Mouse (Mus musculus): ENCODE data around the gene Kctd6.

Gene Kctd6

DNA sequence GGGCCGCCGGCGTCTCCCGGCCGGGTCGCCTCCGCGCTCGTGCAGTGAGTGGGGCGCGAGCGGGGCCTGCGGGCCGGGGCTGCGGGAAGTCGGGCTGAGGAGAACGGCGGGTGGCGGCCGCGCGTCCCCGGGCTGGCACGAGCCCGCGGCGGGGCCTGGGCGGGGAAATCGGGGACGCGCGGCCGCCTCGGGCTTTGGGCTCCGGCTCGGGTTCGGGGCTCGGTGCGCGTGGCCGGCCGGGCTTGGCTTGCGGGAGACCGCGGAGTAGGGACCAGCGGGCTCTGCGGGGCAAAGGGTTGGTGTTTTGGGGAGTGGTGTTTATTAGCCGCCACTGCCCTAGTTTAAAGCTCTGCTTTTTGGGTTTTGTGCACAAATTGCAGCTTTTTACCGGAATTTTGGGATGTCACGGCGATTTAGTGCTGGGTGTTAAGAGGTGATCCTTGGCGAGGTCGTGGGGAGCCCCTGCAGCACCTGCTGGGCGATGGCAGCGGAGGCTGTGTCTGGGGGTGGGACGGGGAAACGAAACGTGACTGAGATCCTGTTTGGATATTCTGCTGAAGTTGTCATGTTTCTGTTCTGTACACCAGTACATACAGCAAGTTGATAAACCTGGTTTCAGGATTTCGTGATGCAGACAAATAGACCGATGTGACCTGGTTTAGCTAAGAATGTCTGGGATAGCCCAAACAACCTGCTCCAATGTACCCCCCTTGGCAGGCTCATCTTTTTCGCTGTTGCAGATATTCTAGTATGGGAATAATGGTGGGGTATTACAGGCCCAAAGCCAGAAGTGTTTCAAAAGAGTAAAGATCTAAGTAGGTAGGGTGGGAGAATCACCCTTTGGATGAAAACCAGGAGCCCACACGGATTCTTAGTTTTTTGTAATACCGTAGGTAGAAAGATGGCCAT lies 613 bp downstream of the Kctd6 start:
- DNase-seq (ENCODE audit: low spot score), result peak; percentile 81

- no peak for DNase-seq (ENCODE audit: low spot score)
Observed at GRCm38 (mm10) chr14:8215208-8215778, 1.4 kb downstream of the Kctd6 start.

DNA sequence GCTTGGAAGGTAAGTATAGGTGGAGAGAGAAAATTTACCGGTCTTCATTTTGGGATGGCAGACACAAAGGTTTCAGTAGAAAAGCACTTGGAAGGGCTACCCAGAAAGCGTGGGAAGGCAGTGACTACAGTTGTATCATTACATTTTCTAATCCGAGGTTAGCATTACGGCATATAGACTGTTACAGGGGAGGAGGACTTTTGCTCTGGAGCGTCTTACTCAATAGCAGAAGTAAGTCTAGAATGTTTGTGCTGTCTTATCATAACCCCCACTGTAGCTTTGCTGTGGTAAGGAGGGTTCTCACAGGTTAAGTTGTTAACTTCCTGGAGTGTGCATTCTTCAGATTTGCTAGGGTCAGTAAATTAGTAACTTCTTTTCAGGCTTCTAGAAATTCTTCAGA lies 2.2 kb downstream of the Kctd6 start:
- DNase-seq (ENCODE audit: low spot score), result no peak

GRCm38 (mm10) chr14:8218238-8218637 lies 4.3 kb downstream of the Kctd6 start:
- no peak for DNase-seq (ENCODE audit: low spot score)

DNA sequence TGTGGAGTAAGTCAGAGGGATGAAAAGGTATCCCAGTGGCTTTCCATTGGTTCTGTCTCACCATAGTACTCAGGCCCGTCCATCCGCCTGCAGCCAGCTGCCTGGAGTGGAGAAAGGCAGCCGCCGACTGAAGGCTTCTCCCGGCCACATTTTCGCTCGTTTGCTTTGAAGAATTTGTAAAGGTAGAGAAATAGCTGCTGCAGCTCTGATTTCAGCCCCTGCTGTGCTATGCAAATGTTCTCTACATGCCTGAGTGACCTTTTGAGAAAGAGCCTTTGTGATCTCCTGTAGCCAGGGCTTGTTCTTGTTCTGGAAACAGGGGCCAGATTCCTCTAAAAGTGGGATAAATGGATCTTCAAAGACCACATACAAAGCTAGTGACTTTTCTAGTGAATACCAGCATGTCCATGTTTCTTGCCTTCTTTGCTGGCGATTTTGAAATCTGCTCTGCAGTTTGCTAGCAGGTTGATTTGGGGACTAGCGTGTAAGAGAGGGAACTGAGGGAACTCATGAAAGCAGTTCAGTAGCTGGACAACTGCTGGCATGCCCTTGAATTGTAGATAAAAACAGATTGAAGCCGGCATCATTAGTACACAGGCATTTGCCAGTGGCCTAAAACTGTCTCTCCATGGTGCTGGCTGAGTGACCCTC lies 4.9 kb downstream of the Kctd6 start:
- no peak for DNase-seq (ENCODE audit: low spot score)

DNA sequence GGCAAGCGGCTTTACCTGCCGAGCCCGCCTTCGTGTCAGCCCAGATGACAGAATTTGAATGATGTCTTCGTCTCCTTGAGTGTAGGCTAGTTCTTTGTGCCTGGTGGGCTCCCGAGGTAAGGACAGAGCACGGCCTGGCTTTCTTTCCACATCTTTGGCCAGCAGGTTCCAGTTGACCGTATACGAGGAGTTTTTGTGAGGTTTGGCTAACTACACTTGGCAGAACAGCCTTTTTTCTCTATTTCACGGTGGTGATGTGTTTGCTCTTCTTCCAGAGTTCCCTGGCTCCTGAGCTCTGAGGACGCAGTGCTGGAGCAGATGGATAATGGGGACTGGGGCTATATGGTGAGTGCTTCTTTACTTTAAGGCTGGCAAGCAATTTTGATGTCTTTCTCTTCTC lies 5.9 kb downstream of the Kctd6 start:
- no peak for DNase-seq (ENCODE audit: low spot score)

GRCm38 (mm10) chr14:8220306-8220705 lies 6.4 kb downstream of the Kctd6 start:
- no peak for DNase-seq (ENCODE audit: low spot score)

DNA sequence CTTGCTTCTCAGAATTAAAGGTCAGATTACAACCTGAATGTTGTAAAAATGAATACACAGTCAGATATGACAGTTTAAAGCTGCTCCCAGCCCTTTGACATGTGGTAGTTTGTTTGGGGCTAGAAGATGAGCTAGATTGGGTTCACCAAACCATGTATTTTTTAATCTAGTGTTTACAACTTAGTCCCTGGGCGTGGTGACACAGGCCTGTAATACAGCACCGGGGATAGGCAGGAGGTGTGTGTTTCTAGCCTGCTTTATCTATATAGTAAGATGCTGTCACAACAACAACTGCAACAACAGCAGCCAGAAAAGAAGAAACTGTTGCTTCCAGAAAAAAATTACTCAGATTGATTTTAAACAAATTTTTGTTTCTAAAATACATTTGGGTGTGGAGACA lies 7.0 kb downstream of the Kctd6 start:
- DNase-seq (ENCODE audit: low spot score), result no peak

GRCm38 (mm10) chr14:8222561-8222960 lies 8.6 kb downstream of the Kctd6 start:
- no peak for DNase-seq (ENCODE audit: low spot score)

GRCm38 (mm10) chr14:8223506-8224293 lies 9.8 kb downstream of the Kctd6 start:
- DNase-seq (ENCODE audit: low spot score), result no peak

GRCm38 (mm10) chr14:8224805-8225204 lies 10.9 kb downstream of the Kctd6 start:
- DNase-seq (ENCODE audit: low spot score), result no peak

GRCm38 (mm10) chr14:8229367-8230019 lies 15.6 kb downstream of the Kctd6 start:
- DNase-seq (ENCODE audit: low spot score), result no peak

- no peak for DNase-seq (ENCODE audit: low spot score)
Observed at GRCm38 (mm10) chr14:8232155-8232910, 18.4 kb downstream of the Kctd6 start.

- no peak for DNase-seq (ENCODE audit: low spot score)
Observed at GRCm38 (mm10) chr14:8233252-8233651, 19.3 kb downstream of the Kctd6 start.

DNA sequence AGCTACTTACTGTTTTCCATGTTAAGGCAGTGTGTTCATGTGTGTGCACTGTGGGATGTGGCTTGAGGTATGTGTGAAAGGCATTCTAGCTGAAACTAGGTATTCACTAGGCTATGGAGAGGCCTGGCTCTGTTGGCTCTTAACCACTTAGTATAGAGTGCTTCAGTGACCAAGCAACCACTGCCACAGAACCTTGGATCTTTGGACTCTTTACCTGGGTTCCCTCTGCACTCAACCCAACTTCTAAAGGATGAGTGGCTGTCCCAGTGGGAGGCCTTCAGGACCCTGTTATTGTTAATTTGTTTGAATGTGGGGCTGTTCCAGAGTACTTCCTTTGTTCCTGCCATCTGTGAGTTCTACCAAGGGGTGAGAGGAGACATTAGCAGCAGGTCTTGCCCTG lies 27.9 kb downstream of the Kctd6 start:
- DNase-seq (ENCODE audit: low spot score), result no peak

- no peak for DNase-seq (ENCODE audit: low spot score)
Observed at GRCm38 (mm10) chr14:8242388-8242920, 28.5 kb downstream of the Kctd6 start.

- no peak for DNase-seq (ENCODE audit: low spot score)
Observed at GRCm38 (mm10) chr14:8243136-8243888, 29.4 kb downstream of the Kctd6 start.

DNA sequence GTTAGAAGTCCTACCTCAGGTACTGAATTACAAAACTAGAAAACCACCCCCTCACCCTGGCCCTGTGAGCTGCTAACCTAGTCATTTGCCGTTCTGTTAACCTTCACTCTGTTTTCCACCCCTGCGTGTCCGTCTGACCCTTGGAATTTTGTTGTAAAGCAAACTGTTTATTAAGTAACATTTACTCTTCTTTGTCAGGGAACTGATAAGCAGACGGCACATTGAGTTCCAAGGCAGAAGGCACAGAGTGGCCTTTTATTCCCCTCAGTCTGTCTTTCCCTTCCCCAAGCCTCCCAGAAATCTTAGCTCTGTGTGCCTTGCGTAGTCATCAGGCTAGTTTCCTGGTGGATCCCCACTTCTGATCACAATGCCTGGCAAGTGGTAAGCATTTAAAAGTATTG lies 30.3 kb downstream of the Kctd6 start:
- DNase-seq (ENCODE audit: low spot score), result no peak

GRCm38 (mm10) chr14:8246878-8247277 lies 32.9 kb downstream of the Kctd6 start:
- DNase-seq (ENCODE audit: low spot score), result no peak

GRCm38 (mm10) chr14:8249206-8249605 lies 35.3 kb downstream of the Kctd6 start:
- no peak for DNase-seq (ENCODE audit: low spot score)
